Mouse (Mus musculus): ENCODE results near the gene Birc7. TPM values are rescaled to one million over a fixed set of nuclear protein-coding genes. Genes with fewer than 3 reads are reported as not detected.

The Birc7 gene
- polyA plus RNA-seq, 1 experiment from 2014 or later = not detected

DNA sequence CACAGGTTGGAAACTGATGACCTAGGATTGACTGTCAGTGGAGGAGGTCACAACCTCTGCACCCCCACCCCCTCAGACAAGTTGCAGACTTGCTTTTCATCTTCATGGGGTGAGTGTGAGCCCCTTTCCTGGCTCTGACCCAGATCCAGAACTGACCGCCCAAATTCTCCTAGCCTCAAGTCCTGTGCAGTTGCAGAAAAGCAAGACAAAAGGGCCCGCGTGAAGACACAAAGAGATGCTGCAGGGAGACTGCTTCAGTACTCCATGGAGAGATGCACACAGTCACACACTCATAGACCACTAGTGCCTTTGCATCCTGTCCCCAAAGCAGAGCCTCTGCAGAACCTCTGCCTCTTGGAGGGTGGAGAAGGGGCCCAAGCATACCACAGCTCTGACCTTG is 33.5 kb upstream of the Birc7 start:
- Histone ChIP-seq H3K4me3 (ENCODE audit: inconsistent target) (no peak overlapping the region), H3K79me2 (ENCODE audit: inconsistent target) (no peaks in the 10 kb centered on the region), H3K27ac (no peak overlapping the region), H3K36me3 (ENCODE audit: inconsistent target) (no peaks in the 10 kb centered on the region)
- 81% methylated on average over 3 of the region's 3 CpGs for WGBS (ENCODE audit: missing documents)

DNA sequence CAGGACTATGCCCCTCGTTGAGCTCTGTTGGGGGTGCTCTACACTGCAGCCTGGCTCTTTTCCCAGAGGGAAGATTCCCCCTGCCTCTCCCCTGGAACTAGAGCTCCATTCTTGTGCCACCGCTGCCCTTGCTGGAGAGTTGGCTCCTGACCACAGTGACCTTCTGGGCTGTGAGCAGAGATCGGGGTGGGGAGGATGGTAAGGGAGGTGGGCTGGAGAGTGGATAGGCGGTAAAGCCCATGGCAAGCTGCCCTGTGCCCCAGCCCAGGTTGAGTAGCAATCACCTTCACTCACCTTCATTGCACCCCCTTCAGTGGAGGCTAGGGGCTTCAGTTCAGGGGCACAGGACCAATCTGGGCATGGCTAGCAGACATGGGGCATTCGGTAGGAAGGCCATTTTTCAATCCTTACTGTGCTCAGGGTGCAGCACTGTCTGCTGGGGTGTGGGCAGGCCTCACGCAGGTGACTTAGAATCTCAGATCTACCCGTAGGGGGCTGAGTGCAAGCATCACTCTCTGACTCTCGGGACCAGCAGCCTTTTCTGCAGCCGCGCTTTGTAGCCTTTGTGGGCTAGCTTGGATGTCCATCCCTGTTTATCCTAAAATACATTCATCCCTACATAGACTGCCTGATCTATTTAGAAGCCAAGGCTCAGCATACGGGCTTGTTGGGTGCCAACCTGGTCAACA is 32.8 kb upstream of the Birc7 start:
- 78% methylated on average over 11 of the region's 11 CpGs for WGBS (ENCODE audit: missing documents)

DNA sequence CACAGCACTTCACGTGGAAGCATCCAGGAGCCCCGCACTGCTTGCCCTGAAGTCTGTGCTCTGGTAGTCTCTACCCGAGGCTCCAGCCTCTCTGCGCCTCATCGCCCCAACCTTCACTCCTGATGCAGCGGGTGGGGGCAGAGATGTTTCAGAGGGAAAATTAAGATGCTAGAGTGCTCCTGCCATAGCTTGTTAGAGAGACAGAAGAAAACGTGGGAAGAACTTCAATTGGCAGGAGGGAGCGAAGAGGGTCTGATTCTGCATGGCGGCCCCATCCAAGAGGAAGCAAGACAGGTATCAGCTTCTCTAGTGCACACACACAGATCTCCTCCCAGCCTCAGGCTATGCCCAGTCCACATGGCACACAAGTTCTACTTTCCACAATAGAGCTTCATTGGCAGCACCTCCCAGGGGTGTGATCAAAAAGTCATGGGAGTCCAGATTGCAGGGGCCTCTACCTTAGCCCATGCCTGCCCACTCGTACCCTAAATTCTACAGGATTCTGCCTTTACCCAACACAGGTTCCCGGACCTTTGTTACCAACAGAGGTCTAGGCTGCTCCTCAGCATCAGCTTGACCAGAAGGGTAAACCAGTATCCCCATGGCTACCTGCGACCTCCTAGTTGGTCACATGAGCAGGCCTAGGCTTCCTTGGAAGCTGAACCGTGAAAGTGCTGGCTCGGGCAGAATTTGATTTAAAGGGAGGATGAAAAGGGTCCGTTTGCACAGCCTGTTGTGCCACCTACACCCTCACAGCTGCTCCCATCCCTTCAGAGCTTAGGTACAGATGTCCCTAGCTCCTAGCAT is 31.8 kb upstream of the Birc7 start:
- no peak overlapping the region for H3K27ac ChIP-seq
- no peaks in the 10 kb centered on the region for H3K79me2 ChIP-seq (ENCODE audit: inconsistent target)
- H3K4me3 ChIP-seq (ENCODE audit: inconsistent target) = no peak overlapping the region
- 80% methylated on average over 15 of the region's 15 CpGs for WGBS (ENCODE audit: missing documents)
- H3K36me3 ChIP-seq (ENCODE audit: inconsistent target) = no peaks in the 10 kb centered on the region

More for the DNA sequence above, 32.8 kb upstream of the Birc7 start:
- no peak overlapping the region for H3K27ac ChIP-seq
- H3K4me3 ChIP-seq (ENCODE audit: inconsistent target) = no peak overlapping the region
- no peaks in the 10 kb centered on the region for H3K36me3 ChIP-seq (ENCODE audit: inconsistent target)
- no peaks in the 10 kb centered on the region for H3K79me2 ChIP-seq (ENCODE audit: inconsistent target)

DNA sequence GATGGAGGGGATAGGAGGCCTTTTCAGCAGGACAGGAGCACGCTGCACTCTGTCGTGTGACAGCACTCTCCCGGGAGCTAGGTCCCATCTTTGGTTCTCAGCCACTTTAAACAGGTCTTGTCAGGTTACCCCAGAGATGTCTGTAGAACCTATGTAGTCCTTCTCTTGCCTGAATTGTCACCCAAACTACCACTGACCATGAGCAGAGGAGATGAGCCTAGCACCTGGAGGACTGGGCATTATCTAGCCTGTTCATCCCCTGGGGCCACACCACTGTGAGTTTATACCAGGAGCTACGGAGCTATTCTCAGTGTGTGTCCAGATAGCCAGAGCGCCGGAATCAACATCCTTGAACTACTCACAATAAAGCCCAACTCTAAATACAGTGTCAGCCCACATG is 31.0 kb upstream of the Birc7 start:
- no peaks in the 10 kb centered on the region for H3K36me3 ChIP-seq (ENCODE audit: inconsistent target)
- no peak overlapping the region for H3K27ac ChIP-seq
- 89% methylated on average over 6 of the region's 6 CpGs for WGBS (ENCODE audit: missing documents)
- no peak overlapping the region for H3K4me3 ChIP-seq (ENCODE audit: inconsistent target)
- no peaks in the 10 kb centered on the region for H3K79me2 ChIP-seq (ENCODE audit: inconsistent target)

DNA sequence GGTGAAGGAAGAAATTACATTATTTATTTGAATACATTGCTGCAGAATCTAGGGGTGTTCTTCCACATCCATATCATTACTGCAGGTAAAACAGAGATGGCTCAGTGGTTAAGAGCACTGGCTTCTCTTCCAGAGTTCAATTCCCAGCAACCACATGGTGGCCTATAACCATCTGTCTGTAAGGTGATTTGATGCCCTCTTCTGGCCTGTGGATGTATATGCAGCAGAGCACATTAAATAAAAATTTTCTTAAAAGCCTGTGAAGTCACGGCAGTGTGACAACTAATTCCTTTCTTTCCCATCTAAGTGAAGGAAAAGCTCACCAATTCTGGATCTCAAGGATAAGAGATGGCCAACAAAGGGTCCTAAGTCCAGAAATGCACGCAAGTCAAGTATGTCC is 26.7 kb upstream of the Birc7 start:
- H3K36me3 ChIP-seq (ENCODE audit: inconsistent target) = peaks cover 16% of the 10 kb centered on the region; the same call in 1 of the 2 replicates
- H3K27ac ChIP-seq = no peak overlapping the region
- peaks cover 16% of the 10 kb centered on the region; the same call in 1 of the 2 replicates for H3K79me2 ChIP-seq (ENCODE audit: inconsistent target)
- no peak overlapping the region for H3K4me3 ChIP-seq (ENCODE audit: inconsistent target)
- WGBS (ENCODE audit: missing documents) = 17% methylated on average over 1 of the region's 2 CpGs

DNA sequence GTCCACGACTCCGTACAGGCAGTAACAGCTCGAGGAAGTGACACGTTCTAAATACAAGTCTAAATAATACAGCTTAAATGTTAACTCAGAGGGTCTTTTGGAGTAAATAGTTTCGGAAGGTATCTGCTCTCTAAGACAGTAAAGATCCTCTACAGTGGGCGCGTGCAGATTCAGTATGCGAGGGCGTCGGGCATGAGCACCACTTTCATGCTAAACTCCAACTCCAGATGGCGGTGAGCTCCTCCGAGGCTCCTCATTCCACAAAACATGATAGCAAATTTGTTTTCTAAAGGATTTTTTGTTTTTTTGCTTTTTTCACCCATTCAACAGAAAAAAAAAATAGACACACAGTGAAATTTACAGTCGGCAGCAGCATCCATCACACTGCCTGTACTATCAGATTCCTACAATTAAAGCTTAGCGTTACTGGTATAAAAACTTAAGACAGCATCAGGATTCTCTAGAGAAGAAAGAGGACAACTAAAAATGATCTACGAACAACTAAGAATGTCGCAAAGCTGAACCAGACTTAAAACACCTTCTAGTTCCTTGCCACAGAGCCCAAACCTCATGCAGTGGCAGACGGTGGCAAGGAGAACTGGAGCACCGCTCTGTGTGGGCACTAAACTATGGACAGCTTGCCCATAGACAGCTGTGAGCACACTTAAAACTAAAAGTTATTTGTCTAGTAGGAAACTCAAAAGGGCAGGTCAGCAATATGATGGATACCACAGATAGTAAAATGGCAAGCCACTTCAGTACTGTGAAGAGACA is 24.2 kb upstream of the Birc7 start:
- H3K27ac ChIP-seq = no peak overlapping the region
- no peak overlapping the region for H3K4me3 ChIP-seq (ENCODE audit: inconsistent target)
- H3K36me3 ChIP-seq (ENCODE audit: inconsistent target) = peaks cover 26% of the 10 kb centered on the region
- 97% methylated on average over 18 of the region's 18 CpGs for WGBS (ENCODE audit: missing documents)
- peaks cover 42% of the 10 kb centered on the region for H3K79me2 ChIP-seq (ENCODE audit: inconsistent target)

DNA sequence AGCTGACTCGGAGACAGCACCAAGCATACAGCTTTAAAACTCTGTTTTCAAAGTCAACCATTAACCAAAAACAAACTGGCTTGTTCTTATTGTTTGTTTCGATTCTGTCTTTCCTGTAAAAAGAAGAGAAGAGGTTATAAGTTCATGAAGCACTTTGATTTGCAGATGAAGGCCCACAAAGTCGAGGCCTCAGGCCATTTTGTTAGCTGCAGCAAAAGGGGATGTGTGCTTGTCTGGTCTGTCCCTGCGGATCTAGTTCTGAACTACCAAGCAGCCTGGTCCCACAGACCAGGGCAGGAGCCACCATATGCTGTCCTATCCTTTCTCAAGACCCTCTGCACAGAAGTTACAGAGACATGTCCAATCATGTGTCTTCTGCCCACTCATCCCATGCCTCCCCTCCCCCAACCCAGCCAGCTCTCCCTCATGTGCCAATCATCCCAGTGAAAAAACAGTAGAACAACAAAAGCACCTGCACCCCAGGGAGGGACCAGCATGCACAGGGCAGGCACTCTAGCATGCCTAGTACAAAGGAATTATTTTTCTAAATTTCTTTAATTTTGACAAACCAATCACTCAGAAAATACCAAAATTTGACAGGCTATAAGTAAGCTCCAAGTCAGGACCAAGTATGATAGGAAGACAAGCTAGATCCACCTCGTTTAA is 23.1 kb upstream of the Birc7 start:
- Histone ChIP-seq H3K79me2 (ENCODE audit: inconsistent target) (peaks cover 52% of the 10 kb centered on the region), H3K4me3 (ENCODE audit: inconsistent target) (no peak overlapping the region), H3K27ac (no peak overlapping the region), H3K36me3 (ENCODE audit: inconsistent target) (peaks cover 35% of the 10 kb centered on the region)
- 82% methylated on average over 5 of the region's 5 CpGs for WGBS (ENCODE audit: missing documents)

DNA sequence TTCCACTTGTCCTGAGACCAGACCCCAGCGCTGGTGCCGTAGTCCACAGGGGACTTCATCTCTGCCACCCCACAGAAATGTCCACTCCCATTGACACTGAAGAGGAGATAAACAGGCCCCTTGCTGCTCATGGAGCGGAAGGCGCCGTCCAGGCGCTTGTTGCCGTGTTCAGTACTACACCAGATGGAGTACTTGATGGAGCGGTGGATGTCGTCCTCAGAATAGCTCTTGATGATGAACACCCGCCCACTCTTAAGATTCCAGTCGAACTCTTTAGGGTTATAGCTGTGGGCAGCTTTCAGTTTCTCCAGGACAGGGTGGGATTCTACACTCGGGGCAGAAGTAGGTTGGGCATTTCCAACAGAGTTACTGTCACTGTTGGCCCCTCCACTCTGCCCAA is 17.9 kb upstream of the Birc7 start:
- Histone ChIP-seq H3K4me3 (ENCODE audit: inconsistent target) (no peak overlapping the region), H3K27ac (no peak overlapping the region), H3K79me2 (ENCODE audit: inconsistent target) (peaks cover 99% of the 10 kb centered on the region), H3K36me3 (ENCODE audit: inconsistent target) (peaks cover 78% of the 10 kb centered on the region)
- 94% methylated on average over 12 of the region's 12 CpGs for WGBS (ENCODE audit: missing documents)

DNA sequence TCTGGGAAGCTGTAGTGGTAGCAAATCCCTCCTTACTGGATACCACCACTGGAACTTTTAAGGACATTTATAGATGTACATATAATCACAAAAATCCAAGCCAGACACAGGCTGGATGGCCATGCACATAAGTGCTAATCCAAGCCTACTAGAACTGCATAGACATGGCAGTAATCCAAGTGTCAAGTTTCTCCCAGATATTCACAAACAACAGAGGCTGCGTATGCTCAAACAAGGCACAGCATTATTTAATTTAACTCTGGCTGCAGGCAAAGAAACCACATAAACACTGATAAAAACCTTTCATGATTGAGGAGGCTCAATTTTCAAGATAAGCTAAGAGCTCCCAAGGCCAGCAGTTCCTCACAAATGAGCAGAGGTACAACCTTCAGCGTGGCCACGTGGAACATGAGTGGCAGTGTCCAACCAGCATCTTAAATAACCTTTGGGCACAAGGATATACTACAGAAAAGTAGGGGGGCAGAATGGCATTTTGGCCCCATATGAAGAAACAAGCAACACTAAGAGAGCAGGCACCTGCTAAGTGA is 12.9 kb upstream of the Birc7 start:
- Histone ChIP-seq H3K27ac (no peak overlapping the region), H3K36me3 (ENCODE audit: inconsistent target) (peaks cover 62% of the 10 kb centered on the region), H3K4me3 (ENCODE audit: inconsistent target) (no peak overlapping the region), H3K79me2 (ENCODE audit: inconsistent target) (peaks cover 95% of the 10 kb centered on the region)
- 98% methylated on average over 3 of the region's 3 CpGs for WGBS (ENCODE audit: missing documents)

DNA sequence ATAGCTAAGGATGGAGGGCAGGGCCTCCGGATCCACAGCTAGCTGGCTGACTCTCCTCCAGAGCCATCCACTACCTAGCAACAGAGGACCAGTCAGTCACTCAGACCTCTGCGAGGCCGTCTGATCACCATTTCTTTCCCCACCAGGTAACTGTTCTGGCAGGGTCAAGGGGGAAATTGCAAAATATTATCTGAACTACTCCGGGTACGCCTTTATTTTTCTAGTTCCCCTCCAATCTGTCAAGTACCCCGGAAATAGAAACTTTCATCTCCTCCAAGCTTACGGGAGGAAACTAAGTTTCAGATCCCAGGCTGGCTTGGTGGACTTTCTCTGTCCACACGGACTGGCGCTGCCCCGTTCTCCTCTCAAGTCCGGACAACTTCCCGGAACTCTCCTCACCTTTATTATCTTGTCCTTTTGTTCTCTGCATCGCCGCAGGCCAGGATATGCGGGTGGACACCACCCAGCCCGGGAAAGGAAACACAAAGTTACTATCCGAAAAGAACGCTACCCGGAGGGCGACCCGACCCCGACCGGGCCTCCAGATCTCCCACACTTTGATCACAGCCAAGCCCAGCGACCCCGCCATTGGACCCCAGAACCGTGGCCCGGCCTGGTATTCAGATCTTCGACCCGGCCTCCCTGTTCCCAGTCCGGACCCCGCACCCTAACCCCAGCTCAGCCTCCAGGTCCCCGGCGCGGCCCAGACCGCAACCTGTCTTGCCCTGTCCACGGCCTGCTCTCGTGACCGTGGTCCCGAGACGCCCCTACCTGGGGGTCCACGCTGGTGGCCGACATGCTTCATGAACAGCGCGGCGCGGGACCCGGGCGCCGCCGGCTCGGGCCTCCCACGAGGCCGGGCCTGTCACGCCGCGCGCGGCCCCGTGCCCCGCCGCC is 8.7 kb upstream of the Birc7 start:
- WGBS (ENCODE audit: missing documents) = under 1% methylated on average over 61 of the region's 61 CpGs
- H3K27ac ChIP-seq = peak overlapping the region; percentile 35
- peaks cover 22% of the 10 kb centered on the region; the same call in 1 of the 2 replicates for H3K36me3 ChIP-seq (ENCODE audit: inconsistent target)

DNA sequence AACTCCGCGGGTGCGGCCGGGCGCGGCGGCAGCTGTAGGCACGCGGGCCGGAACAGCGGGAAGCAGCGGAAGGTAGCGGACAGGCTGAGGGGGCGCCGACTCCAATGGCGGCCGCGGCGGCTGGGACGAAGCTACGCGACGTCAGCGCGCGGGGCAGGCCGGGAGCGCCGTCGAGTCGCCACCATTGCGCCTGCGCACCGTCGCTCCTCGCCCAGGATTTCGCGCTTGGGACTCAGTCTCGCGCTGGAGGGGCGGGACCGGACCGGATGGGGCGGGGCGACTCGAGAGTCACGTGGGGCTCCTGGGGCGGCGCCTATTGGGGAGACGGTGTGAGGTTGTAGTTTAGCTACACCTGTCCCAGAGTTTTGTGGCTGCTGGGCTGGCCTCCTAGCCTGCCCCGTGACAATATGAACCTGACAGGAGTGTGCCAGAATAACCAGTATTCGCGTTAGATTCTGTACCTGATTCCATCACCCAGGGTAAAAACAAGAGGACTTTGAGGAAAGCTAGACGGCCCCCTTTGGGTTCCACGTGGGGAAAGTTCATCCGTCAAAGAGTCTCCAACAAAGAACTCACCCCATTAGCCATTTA is 7.9 kb upstream of the Birc7 start, which contains the start of gene Ythdf1:
Gene Ythdf1, minus strand, starts transcription at position 140 of the 591 bp plus-strand sequence.
- Histone ChIP-seq H3K36me3 (ENCODE audit: inconsistent target) (peaks cover 15% of the 10 kb centered on the region; the same call in 1 of the 2 replicates), H3K4me3 (ENCODE audit: inconsistent target) (peak within 1 kb of the TSS; percentile 89)
- under 1% methylated on average over 49 of the region's 56 CpGs for WGBS (ENCODE audit: missing documents)

More for the DNA sequence above, 8.7 kb upstream of the Birc7 start:
- Histone ChIP-seq H3K79me2 (ENCODE audit: inconsistent target) (peaks cover 53% of the 10 kb centered on the region), H3K4me3 (ENCODE audit: inconsistent target) (peak overlapping the region; percentile 89)

DNA sequence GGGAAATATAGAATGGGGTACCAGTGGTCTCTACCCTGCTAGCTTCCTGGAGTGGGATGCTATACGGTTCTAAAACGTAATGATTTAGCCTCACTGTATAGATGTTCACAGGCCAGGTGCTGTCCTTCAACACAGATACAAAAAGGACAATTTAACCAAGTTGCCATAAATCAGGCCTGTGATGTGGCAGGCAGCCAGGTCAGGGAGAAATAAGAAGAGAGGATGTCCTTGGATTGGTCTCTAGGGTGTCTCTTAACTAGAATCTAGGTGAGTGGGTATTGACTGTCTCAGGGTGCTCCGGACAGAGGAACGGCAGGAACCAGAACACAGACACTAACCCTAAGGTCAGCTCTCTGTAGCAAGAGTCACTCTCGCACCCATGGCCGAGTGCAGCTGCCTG is 6.1 kb upstream of the Birc7 start:
- H3K4me3 ChIP-seq (ENCODE audit: inconsistent target) = no peak overlapping the region
- peaks cover 28% of the 10 kb centered on the region for H3K79me2 ChIP-seq (ENCODE audit: inconsistent target)
- 96% methylated on average over 6 of the region's 6 CpGs for WGBS (ENCODE audit: missing documents)
- H3K36me3 ChIP-seq (ENCODE audit: inconsistent target) = peaks cover 7% of the 10 kb centered on the region; the same call in 1 of the 2 replicates
- no peak overlapping the region for H3K27ac ChIP-seq

More for the DNA sequence above, 7.9 kb upstream of the Birc7 start, which contains the start of gene Ythdf1:
- peak within 1 kb of the TSS; percentile 35 for H3K27ac ChIP-seq
- peaks cover 46% of the 10 kb centered on the region for H3K79me2 ChIP-seq (ENCODE audit: inconsistent target)

DNA sequence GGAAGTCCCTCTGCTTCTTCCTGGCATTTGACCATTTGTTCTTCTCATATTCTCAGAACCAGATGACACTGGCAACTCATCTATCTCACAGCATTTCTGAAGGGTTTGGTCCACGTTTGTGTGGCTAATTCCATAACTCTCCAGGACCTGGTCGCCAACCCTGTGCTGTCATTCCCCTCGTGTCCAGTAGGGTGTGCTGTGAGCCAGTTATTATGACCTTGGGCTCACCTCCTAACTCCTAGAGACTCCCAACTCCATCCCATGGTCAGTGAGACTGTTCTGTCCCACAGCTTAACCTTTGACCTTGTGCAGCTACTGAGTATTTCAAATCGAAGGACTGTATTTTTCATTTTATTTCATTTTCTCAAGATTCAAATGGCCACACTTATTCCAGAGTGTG is 3.6 kb upstream of the Birc7 start:
- Histone ChIP-seq H3K4me3 (ENCODE audit: inconsistent target) (no peak overlapping the region), H3K27ac (no peak overlapping the region), H3K36me3 (ENCODE audit: inconsistent target) (no peaks in the 10 kb centered on the region), H3K79me2 (ENCODE audit: inconsistent target) (peaks cover 3% of the 10 kb centered on the region)
- 7% methylated on average over 4 of the region's 4 CpGs for WGBS (ENCODE audit: missing documents)
